Mouse (Mus musculus) hindbrain, embryonic 13.5 days (tissue): ENCODE measurements around the gene Tulp3. TPM values are rescaled to one million over a fixed set of nuclear protein-coding genes. Genes with fewer than 3 reads are reported as not detected.

Source experiments
- ATAC-seq: fragments of 200-750 bp; cut with Nextera tagmentation; 2 replicates; pipeline ENCODE4 v1.8.0; 2017; ENCODE audit warnings: moderate TSS enrichment; ENCODE audit not compliant: low FRiP score
- H3K27ac ChIP-seq: fragments of 300-500 bp; sonication (generic); 2 replicates; pipeline ENCODE4 v1.5.1; 2015; ENCODE audit warnings: inconsistent platforms, mild to moderate bottlenecking, moderate library complexity
- H3K27me3 ChIP-seq: fragments of 300-500 bp; sonication (generic); 2 replicates; pipeline ENCODE4 v1.6.1; 2015; ENCODE audit warnings: mild to moderate bottlenecking, inconsistent platforms
- H3K36me3 ChIP-seq: fragments of 300-500 bp; sonication (generic); 2 replicates; pipeline ENCODE4 v1.6.1; 2015; ENCODE audit warnings: mild to moderate bottlenecking, inconsistent platforms
- H3K4me1 ChIP-seq: fragments of 300-500 bp; sonication (generic); replicated peaks from 2 replicates; pipeline ENCODE4 v1.6.1; 2015; ENCODE audit warnings: inconsistent platforms
- H3K4me2 ChIP-seq: fragments of 300-500 bp; sonication (generic); 2 replicates; pipeline ENCODE4 v1.6.1; 2015; ENCODE audit warnings: inconsistent platforms, mild to moderate bottlenecking, moderate library complexity
- H3K4me3 ChIP-seq: fragments of 300-500 bp; sonication (generic); 2 replicates; pipeline ENCODE4 v1.5.1; 2015; ENCODE audit warnings: mild to moderate bottlenecking, inconsistent platforms
- H3K9ac ChIP-seq: fragments of 300-500 bp; sonication (generic); 2 replicates; pipeline ENCODE4 v1.6.1; 2015; ENCODE audit warnings: mild to moderate bottlenecking, inconsistent platforms
- H3K9me3 ChIP-seq: fragments of 300-500 bp; sonication (generic); 2 replicates; pipeline ENCODE4 v1.6.1; 2016; ENCODE audit warnings: inconsistent platforms
- WGBS: fragments of 180-500 bp; shearing (Covaris S2); methylation state at CpG from one replicate; pipeline ENCODE4 v1.1.7; 2015; 5-methylcytosine and 5-hydroxymethylcytosine counted together
- polyA plus RNA-seq: library from polyadenylated mRNA; unstranded; fragments of >200 nt; fragmentation: Nextera tagmentation; extraction: Ambion mirVana; gene quantifications from 2 replicates; pipeline ENCODE4 v1.2.1, GENCODE M21; 2015

The Tulp3 gene
- polyA plus RNA-seq, 1 experiment from 2014 or later = 20.1 TPM

DNA sequence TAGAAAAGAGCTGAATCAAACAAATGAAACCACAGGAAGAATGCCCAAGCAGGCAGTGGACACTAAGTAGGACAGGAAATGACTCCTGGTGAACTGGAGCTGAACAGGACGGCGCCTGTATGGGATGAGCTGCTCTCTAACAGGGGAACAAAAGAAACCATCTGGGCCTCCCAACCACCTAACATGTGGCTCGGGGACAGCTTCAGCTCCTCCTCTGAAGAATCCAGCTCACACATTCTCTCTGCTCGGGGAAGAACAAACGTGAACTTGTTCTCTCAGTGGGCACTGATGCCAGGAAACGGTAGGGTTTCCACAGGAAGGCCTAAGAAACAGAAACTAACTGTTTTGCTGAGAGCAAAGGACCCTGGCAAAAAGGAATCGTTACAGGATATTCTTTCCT, 5.9 kb downstream of the Tulp3 start:
- H3K9ac ChIP-seq = no peak overlapping the region
- H3K4me2 ChIP-seq = no peak overlapping the region
- no peaks in the 10 kb centered on the region for H3K27me3 ChIP-seq
- no peak overlapping the region for H3K4me3 ChIP-seq
- H3K27ac ChIP-seq = peak overlapping the region; percentile 8
- no peaks in the 10 kb centered on the region for H3K9me3 ChIP-seq
- WGBS = 39% methylated on average over 7 of the region's 7 CpGs
- ATAC-seq = no peak
- peaks cover 33% of the 10 kb centered on the region for H3K4me1 ChIP-seq
- H3K36me3 ChIP-seq = peaks cover 13% of the 10 kb centered on the region

DNA sequence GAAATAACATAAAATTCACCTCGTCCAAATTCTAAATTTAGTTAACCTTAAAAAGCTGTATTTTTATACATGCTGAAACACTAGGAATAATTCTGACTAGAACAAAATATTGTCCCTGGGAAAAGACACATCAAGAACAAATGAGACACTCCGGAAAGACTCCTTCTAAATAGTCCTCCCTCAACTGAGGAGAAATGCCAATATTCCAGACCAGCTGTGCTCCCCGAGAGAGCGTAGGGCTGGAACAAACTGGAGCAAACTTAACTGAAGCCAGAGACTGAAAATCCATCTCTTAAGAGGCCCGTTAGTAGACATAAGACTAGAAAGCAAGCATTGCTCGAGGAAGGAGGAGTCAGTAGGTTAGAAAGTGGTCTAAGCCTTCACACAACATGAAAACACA, 8.9 kb downstream of the Tulp3 start:
- no peaks in the 10 kb centered on the region for H3K27me3 ChIP-seq
- no peak overlapping the region for H3K4me2 ChIP-seq
- H3K9ac ChIP-seq = no peak overlapping the region
- H3K27ac ChIP-seq = no peak overlapping the region
- no peak overlapping the region for H3K4me3 ChIP-seq
- 0 out of 2 replicates have a peak, but pooled peaks cover 14% of the 10 kb centered on the region for H3K4me1 ChIP-seq
- 89% methylated on average over 6 of the region's 6 CpGs for WGBS
- ATAC-seq = no peak
- peaks cover 17% of the 10 kb centered on the region for H3K36me3 ChIP-seq
- no peaks in the 10 kb centered on the region for H3K9me3 ChIP-seq

DNA sequence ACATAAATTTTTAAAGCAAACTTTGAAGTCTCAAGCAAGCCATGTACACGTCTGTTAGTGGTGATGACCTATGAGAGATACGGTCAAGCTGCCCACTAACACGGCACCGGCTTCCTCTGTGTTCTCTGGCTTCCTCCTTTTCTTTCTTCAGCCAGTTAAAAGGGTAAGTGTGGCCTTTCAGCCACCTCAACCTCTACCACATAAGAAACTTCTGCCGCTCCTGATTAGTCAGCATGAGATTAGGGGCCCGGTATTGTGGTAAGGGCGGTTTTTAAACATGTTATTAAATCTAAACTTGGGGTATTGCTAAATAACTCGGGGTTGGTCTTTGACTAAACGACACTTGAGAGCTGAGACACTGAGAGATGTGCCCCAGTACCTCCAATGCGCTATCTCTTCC, 10.0 kb downstream of the Tulp3 start:
- no peak overlapping the region for H3K4me3 ChIP-seq
- no peak for ATAC-seq
- 94% methylated on average over 10 of the region's 10 CpGs for WGBS

DNA sequence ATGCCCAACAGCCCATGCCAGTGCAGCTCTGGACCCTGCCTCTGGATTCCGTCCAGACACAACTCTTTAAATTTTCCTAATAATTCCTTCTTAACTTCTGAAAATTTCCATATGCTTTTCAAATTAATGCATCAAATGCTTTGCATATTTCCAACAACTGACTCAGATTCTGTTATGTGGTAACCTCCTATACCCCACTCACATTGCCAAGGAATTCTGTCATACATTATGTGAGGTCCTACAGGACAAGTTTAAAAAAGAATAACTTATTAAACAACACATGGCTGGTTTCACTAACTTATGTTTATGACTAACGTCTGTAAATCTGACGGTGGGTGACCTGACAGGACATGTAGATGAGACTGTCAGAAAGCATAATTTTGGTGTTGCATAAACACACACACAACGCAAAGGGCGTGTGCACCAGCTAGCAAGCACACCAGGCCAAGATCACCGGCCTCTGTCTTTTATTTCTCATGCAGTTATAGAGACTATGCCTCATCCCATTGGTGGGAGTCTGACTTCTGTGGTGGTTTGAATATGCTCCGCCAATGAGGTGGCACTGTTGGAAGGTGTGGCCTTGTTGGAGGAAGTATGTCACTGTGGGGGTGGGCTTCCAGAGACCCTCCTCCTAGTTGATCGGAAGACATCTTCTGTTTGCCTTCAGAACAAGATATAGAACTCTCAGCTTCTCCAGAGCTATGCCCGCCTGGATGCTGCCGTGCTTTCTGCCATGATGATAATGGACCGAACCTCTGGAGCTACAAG, 13.5 kb downstream of the Tulp3 start:
- no peak overlapping the region for H3K9ac ChIP-seq
- no peaks in the 10 kb centered on the region for H3K27me3 ChIP-seq
- no peak overlapping the region for H3K27ac ChIP-seq
- no peak overlapping the region for H3K4me3 ChIP-seq
- no peaks in the 10 kb centered on the region for H3K9me3 ChIP-seq
- 95% methylated on average over 11 of the region's 11 CpGs for WGBS
- peaks cover 16% of the 10 kb centered on the region for H3K36me3 ChIP-seq
- no peak for ATAC-seq
- H3K4me1 ChIP-seq = peaks cover 19% of the 10 kb centered on the region
- H3K4me2 ChIP-seq = no peak overlapping the region

More for the DNA sequence above, 10.0 kb downstream of the Tulp3 start:
- Histone ChIP-seq H3K9me3 (no peaks in the 10 kb centered on the region), H3K36me3 (peaks cover 15% of the 10 kb centered on the region), H3K27ac (no peak overlapping the region), H3K4me2 (no peak overlapping the region), H3K9ac (no peak overlapping the region), H3K27me3 (no peaks in the 10 kb centered on the region), H3K4me1 (0 out of 2 replicates have a peak, but pooled peaks cover 14% of the 10 kb centered on the region)

DNA sequence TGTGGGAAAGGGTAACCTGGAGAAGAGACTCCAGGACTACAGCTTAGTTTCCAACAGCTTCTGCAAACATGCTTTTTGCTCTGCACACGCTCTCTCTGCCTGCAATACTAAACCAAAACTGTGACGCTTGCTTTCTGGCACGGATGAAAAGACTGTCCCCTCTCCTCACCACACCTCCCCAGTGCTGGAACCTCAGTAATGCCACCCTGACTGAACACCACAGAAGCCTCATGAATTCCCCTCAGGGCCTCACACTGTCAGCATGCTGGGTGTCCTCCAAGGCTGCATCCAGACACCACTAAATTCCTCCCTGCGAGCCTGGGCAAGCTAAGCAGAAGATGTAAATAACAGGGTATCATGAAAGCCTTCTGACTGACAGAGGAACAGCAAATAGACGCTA, 16.8 kb downstream of the Tulp3 start:
- H3K4me3 ChIP-seq = no peak overlapping the region
- no peak for ATAC-seq
- H3K9me3 ChIP-seq = no peaks in the 10 kb centered on the region
- H3K4me1 ChIP-seq = peaks cover 19% of the 10 kb centered on the region
- H3K27me3 ChIP-seq = no peaks in the 10 kb centered on the region
- no peak overlapping the region for H3K9ac ChIP-seq
- H3K4me2 ChIP-seq = no peak overlapping the region
- H3K36me3 ChIP-seq = peaks cover 38% of the 10 kb centered on the region
- peak overlapping the region; percentile 40; the same call in 1 of the 2 replicates for H3K27ac ChIP-seq
- 59% methylated on average over 5 of the region's 5 CpGs for WGBS

DNA sequence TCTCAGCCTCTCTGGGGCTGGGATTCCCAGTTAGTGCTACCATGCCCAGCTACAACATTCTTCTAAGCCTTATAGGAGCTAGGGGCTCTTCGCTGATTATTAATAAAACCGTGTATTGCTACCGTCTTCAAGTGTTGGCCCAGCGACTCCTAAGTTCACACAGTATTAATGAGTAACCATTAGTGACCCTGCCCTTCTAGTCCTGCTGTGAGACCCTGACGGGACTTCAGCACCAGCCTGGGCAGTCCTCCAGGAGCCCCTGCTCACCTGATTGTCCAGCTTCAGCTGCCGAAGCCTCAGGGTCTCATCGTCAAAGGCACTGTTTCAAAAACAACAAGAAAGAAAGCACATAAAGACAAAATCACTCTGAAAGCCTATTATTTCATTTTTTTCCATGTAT, 18.2 kb downstream of the Tulp3 start:
- Histone ChIP-seq H3K36me3 (peaks cover 47% of the 10 kb centered on the region), H3K9ac (no peak overlapping the region), H3K27ac (no peak overlapping the region), H3K9me3 (no peaks in the 10 kb centered on the region), H3K27me3 (no peaks in the 10 kb centered on the region), H3K4me2 (no peak overlapping the region), H3K4me1 (peaks cover 19% of the 10 kb centered on the region), H3K4me3 (no peak overlapping the region)
- WGBS = 77% methylated on average over 7 of the region's 7 CpGs
- ATAC-seq = no peak

DNA sequence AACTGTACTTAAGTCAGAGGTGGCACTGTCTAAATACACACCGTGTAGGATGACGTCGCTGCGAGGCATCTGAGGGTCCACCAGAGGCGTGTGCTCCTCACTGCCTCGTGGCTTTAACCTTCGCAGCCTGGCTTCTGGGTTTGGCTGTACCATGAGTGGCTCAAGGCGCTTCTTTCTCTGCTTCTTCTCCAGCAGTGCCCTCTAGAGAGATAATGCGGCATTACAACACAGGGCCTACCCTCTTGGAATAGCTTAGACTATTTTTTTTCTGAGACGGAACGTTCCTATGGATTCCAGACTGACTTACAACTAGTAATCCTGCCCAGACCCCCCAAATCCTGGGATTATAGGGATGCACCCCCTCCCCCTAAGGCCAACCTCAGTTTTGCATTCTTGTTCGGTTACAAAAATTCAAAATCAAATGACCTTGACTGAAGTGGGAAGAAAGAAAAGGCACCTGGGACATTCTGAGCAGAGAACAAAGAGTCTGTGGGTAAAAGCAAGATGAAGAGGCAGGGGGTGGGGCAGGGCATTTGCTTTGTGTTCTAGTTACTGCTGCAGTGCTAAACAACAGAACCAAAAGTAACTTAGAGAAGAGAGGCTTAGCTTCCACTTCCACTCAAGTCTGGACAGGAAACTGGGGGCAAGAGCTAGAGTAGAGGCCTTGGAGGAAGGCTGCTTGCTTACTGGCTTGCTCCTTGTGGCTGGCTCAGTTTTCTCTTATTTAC, 21.1 kb downstream of the Tulp3 start:
- peaks cover 11% of the 10 kb centered on the region; the same call in 1 of the 2 replicates for H3K9me3 ChIP-seq
- no peak overlapping the region for H3K4me2 ChIP-seq
- no peaks in the 10 kb centered on the region for H3K27me3 ChIP-seq
- peaks cover 65% of the 10 kb centered on the region for H3K36me3 ChIP-seq
- H3K4me3 ChIP-seq = no peak overlapping the region
- 20% methylated on average over 12 of the region's 12 CpGs for WGBS
- no peak overlapping the region; the same call in 1 of the 2 replicates for H3K9ac ChIP-seq
- peak overlapping the region; percentile 27; the same call in 1 of the 2 replicates for H3K27ac ChIP-seq
- peaks cover 16% of the 10 kb centered on the region for H3K4me1 ChIP-seq
- ATAC-seq = peak; percentile 79

DNA sequence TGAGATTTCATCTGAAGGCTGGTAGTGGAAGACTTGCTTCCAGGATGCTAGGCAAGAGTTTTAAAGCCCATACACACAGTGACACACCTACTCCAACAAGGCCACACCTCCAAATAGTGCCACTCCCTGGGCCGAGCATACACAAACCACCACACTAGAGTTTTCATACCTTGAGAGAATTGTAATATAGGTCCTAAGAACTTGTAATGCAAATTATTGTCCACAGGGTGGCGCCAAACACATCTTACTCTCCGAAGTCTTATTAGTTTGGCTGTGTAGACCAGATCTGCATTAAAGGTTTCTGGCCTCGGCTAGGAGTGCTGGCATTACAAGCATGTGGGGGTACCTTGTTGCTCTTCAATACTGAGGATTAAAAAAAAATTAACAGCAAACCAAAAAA, 37.3 kb downstream of the Tulp3 start:
- H3K36me3 ChIP-seq = peaks cover 23% of the 10 kb centered on the region
- no peak overlapping the region for H3K9ac ChIP-seq
- no peaks in the 10 kb centered on the region for H3K9me3 ChIP-seq
- 10% methylated on average over 4 of the region's 4 CpGs for WGBS
- H3K4me1 ChIP-seq = no peaks in the 10 kb centered on the region
- no peak overlapping the region for H3K27ac ChIP-seq
- no peaks in the 10 kb centered on the region for H3K27me3 ChIP-seq
- H3K4me3 ChIP-seq = no peak overlapping the region
- ATAC-seq = peak; percentile 73; the same call in 1 of the 2 replicates
- no peak overlapping the region for H3K4me2 ChIP-seq

DNA sequence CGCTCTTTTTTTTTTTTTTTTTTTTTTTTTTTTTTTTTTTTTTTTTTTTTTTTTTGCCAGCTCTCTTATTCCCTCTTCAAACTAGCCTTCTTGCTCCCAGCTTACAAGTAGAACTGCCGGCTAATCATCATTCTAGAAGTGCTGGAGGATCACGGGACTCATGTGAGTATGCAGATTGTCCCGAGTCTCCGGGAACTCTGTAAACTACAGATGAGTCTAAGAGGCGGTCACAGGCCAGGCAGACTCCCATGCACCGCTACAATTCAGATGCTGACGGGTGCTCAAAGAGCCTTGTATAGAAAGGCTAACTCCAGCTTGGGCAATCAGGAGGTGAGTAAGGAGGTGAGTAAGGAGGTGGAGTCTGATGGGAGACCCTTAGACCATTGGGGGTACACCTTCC, 40.1 kb downstream of the Tulp3 start:
- Histone ChIP-seq H3K9me3 (no peaks in the 10 kb centered on the region), H3K36me3 (no peaks in the 10 kb centered on the region), H3K4me2 (no peak overlapping the region), H3K27ac (no peak overlapping the region), H3K4me3 (no peak overlapping the region), H3K9ac (no peak overlapping the region), H3K27me3 (no peaks in the 10 kb centered on the region), H3K4me1 (no peaks in the 10 kb centered on the region)
- no peak for ATAC-seq
- 74% methylated on average over 8 of the region's 8 CpGs for WGBS

DNA sequence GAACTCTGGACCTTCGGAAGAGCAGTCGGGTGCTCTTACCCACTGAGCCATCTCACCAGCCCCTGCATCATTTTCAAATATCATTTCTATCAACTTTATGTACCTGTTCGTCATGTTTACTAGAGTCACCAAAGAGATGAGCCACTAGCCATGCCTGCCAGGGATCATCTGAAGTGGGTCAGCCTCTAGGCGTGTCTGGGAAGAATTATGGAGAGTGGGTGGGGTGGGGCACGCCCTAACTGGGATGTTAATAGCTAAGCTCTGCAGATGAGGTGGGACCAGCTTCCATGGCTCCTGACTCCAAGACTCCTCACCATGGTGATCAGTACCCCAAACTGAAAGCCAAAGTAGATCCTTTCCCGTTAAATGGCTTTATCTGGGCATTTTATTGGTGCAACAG, 40.9 kb downstream of the Tulp3 start:
- H3K27me3 ChIP-seq = no peaks in the 10 kb centered on the region
- H3K4me1 ChIP-seq = no peaks in the 10 kb centered on the region
- ATAC-seq = no peak
- no peak overlapping the region for H3K9ac ChIP-seq
- no peak overlapping the region for H3K4me2 ChIP-seq
- WGBS = 92% methylated on average over 6 of the region's 6 CpGs
- H3K4me3 ChIP-seq = no peak overlapping the region
- H3K36me3 ChIP-seq = no peaks in the 10 kb centered on the region
- H3K9me3 ChIP-seq = no peaks in the 10 kb centered on the region
- no peak overlapping the region for H3K27ac ChIP-seq

DNA sequence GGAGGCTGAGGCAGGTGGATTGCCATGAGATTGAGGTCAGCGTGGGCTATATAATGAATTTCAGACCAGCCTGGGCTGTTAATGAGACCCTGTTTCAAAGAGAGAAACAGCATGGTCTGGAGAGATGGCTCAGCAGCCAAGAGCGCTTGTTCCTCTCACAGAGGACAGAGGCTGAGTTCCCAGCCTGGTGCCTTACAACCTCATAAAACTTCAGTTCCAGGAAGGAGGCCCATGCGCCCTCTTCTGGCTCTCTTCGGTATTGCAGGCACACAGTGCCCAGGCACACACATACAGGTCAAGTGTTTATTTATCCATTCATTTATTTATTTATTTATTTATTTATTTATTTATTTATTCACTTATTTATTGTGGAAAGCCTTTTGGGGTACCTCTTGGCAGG, 47.3 kb downstream of the Tulp3 start:
- no peak for ATAC-seq
- Histone ChIP-seq H3K4me1 (no peaks in the 10 kb centered on the region), H3K9me3 (no peaks in the 10 kb centered on the region), H3K4me3 (no peak overlapping the region), H3K27me3 (0 out of 2 replicates have a peak, but pooled peaks cover 7% of the 10 kb centered on the region), H3K9ac (no peak overlapping the region), H3K27ac (no peak overlapping the region), H3K4me2 (no peak overlapping the region), H3K36me3 (no peaks in the 10 kb centered on the region)
- 33% methylated on average over 4 of the region's 4 CpGs for WGBS

DNA sequence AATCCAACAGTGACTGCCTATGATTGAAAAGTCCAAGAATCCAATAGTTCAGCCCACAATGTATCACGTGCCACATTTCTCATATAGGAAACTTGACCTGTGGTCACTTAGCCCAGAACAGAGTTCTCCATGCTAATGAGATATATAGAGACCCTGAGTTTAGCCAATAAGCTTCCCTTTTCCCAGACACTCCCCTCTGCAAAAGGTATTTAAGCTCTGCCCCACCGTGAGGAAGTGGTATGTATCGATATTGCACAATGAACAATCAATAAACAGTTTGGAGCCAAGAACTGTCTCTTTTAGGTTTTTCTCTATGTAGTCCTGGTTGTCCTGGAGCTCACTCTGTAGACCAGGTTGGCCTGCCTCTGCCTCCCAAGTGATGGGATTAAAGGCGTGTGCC, 50.9 kb downstream of the Tulp3 start:
- no peak for ATAC-seq
- H3K4me1 ChIP-seq = peaks cover 14% of the 10 kb centered on the region
- WGBS = 83% methylated on average over 4 of the region's 4 CpGs

More for the DNA sequence above, 50.9 kb downstream of the Tulp3 start:
- H3K9ac ChIP-seq = no peak overlapping the region
- H3K9me3 ChIP-seq = no peaks in the 10 kb centered on the region
- peaks cover 35% of the 10 kb centered on the region for H3K27me3 ChIP-seq
- H3K4me3 ChIP-seq = no peak overlapping the region
- H3K27ac ChIP-seq = no peak overlapping the region
- no peak overlapping the region for H3K4me2 ChIP-seq
- H3K36me3 ChIP-seq = no peaks in the 10 kb centered on the region
